Mouse (Mus musculus) liver, embryonic 14.5 days (tissue): ENCODE results near the gene Ccdc146. TPM values are rescaled to one million over a fixed set of nuclear protein-coding genes. Genes with fewer than 3 reads are reported as not detected.
"Not testable (repeated sequence)": the region's sequence is repeated elsewhere in the genome, so short reads cannot be mapped to it uniquely, and the experiment has no call there.

ENCODE experiments used
- ATAC-seq: fragments of 200-750 bp; cut with Nextera tagmentation; 2 replicates; pipeline ENCODE4 v1.8.0; 2017; ENCODE audit warnings: moderate number of reproducible peaks, mild to moderate bottlenecking, moderate library complexity; ENCODE audit not compliant: insufficient read depth
- DNase-seq, 3 experiments: peaks; one replicate each; pipeline ENCODE4 v3.0.0-alpha.2; 2012 to 2013; ENCODE audit warnings: low read depth in 3 of 3, low spot score in 3 of 3
- H3K27ac ChIP-seq: fragments of 300-500 bp; sonication (generic); 2 replicates; pipeline ENCODE4 v1.5.1; 2014; ENCODE audit warnings: moderate library complexity, mild to moderate bottlenecking, control low read depth, inconsistent platforms
- H3K27me3 ChIP-seq: fragments of 300-500 bp; sonication (generic); 2 replicates; pipeline ENCODE4 v1.6.1; 2014; ENCODE audit warnings: mild to moderate bottlenecking, low read length, moderate library complexity; ENCODE audit not compliant: control insufficient read depth, insufficient read depth
- H3K36me3 ChIP-seq: fragments of 300-500 bp; sonication (generic); replicated peaks from 2 replicates; pipeline ENCODE4 v1.6.1; 2014; ENCODE audit warnings: low read depth; ENCODE audit not compliant: control insufficient read depth, insufficient read depth
- H3K4me1 ChIP-seq, 2 experiments: fragments of 200-500 bp in 1 of 2; fragments of 300-500 bp in 1 of 2; sonication (generic) in 1 of 2; replicated peaks; 2 replicates each; pipeline ENCODE4 v1.6.1; 2012 to 2014; ENCODE audit warnings: antibody characterized with exemption in 1 of 2, inconsistent platforms in 1 of 2, low read length in 1 of 2; ENCODE audit not compliant: control insufficient read depth in 2 of 2, insufficient read depth in 2 of 2
- H3K4me2 ChIP-seq: fragments of 300-500 bp; sonication (generic); 2 replicates; pipeline ENCODE4 v1.6.1; 2014; ENCODE audit warnings: low read depth, mild to moderate bottlenecking, control low read depth, moderate library complexity
- H3K4me3 ChIP-seq, 2 experiments: fragments of 200-500 bp in 1 of 2; fragments of 300-500 bp in 1 of 2; sonication (generic) in 1 of 2; 2 replicates each; pipeline ENCODE4 v1.5.1; 2012 to 2014; ENCODE audit warnings: low read depth in 2 of 2, low read length in 2 of 2, mild to moderate bottlenecking in 2 of 2, control low read depth in 1 of 2, inconsistent platforms in 1 of 2, moderate library complexity in 1 of 2; ENCODE audit not compliant: insufficient read depth in 1 of 2
- H3K9ac ChIP-seq: fragments of 300-500 bp; sonication (generic); replicated peaks from 2 replicates; pipeline ENCODE4 v1.6.1; 2014; ENCODE audit warnings: mild to moderate bottlenecking, control low read depth, moderate library complexity
- H3K9me3 ChIP-seq: fragments of 300-500 bp; sonication (generic); 2 replicates; pipeline ENCODE4 v1.6.1; 2016; ENCODE audit warnings: low read length, mixed read lengths; ENCODE audit not compliant: control insufficient read depth
- CTCF ChIP-seq: IDR thresholded peaks from 2 replicates; pipeline ENCODE4 v1.5.1; 2016; ENCODE audit warnings: antibody characterized with exemption, low read depth, control low read depth
- EP300 ChIP-seq: IDR thresholded peaks from 2 replicates; pipeline ENCODE4 v1.6.1; 2016; ENCODE audit warnings: antibody characterized with exemption, low read depth
- WGBS: fragments of 180-500 bp; shearing (Covaris S2); extraction: QIAGEN DNeasy Blood & Tissue Kit; methylation state at CpG from one replicate; pipeline ENCODE4 v1.1.7; 2014; ENCODE audit not compliant: insufficient replicate concordance; 5-methylcytosine and 5-hydroxymethylcytosine counted together
- polyA plus RNA-seq, 2 experiments: library from polyadenylated mRNA; depleted of rRNA in 1 of 2; stranded (reverse) in 1 of 2; unstranded in 1 of 2; fragments of >200 nt; fragmentation: Nextera tagmentation in 1 of 2; extraction: Ambion mirVana in 1 of 2; gene quantifications; 2 replicates each; pipeline versions ENCODE4 v1.2.1 to v1.2.3; 2012 to 2014

Ccdc146 gene
- polyA plus RNA-seq, 2 experiments: 0.04 TPM; not detected in 1

DNA sequence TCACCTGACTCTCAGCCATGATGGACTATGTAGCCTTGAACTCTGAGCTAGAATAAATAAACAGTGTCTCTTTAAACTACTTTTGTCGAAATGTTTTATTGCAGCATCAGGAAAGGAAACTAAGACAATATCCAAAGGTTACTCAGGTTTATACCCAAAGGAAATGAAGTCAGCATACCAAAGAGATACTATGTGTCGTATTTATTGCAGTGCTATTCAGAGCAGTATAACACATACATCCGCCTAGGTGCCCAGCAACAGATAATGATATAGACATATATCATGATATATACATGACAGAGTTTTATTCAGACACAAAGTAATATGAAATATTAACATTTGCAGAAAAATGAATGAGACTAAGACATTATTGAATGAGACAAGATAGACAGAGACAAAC lies 61.1 kb downstream of the Ccdc146 start:
- Histone ChIP-seq H3K9me3 (no peaks in the 10 kb centered on the region), H3K4me1 (no peaks in the 10 kb centered on the region), H3K27me3 (no peaks in the 10 kb centered on the region), H3K27ac (no peak overlapping the region), H3K9ac (no peak overlapping the region), H3K36me3 (no peaks in the 10 kb centered on the region), H3K4me3 (no peak overlapping the region), H3K4me2 (no peak overlapping the region)
- no peak for DNase-seq
- TF ChIP-seq EP300 (no peak), CTCF (no peak)
- ATAC-seq: no peak
- 51% methylated on average over 3 of the region's 3 CpGs for WGBS

DNA sequence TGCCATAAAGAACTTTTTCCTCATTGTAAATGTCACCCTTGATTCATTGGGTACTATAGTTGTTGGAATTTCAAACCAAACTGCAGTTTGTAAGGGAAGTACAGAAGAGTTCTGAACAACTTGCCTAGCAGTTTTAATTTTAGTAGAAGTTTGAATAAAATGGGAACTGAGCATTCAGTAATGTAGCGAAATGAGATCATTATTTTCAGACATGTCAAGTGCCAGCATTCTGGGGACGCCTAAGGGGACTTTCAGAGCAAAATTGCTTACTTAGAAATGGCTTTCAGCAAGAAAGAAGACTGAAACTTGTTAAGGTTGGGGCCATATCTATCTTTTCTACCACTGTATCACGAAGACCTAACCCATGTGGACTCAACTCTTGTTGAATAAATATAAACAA lies 65.8 kb downstream of the Ccdc146 start:
- H3K4me3 ChIP-seq: no peak overlapping the region
- WGBS: 52% methylated on average over 3 of the region's 3 CpGs
- ATAC-seq: no peak
- H3K4me2 ChIP-seq: no peak overlapping the region
- H3K36me3 ChIP-seq: no peaks in the 10 kb centered on the region
- H3K27me3 ChIP-seq: no peaks in the 10 kb centered on the region
- no peak overlapping the region for H3K9ac ChIP-seq
- no peaks in the 10 kb centered on the region for H3K9me3 ChIP-seq
- TF ChIP-seq CTCF: no peak
- TF ChIP-seq EP300: no peak
- no peak overlapping the region for H3K27ac ChIP-seq
- peaks cover 0 to 3% of the 10 kb centered on the region in 2 experiments; a peak in 1 of 4 replicates for H3K4me1 ChIP-seq
- DNase-seq: no peak

DNA sequence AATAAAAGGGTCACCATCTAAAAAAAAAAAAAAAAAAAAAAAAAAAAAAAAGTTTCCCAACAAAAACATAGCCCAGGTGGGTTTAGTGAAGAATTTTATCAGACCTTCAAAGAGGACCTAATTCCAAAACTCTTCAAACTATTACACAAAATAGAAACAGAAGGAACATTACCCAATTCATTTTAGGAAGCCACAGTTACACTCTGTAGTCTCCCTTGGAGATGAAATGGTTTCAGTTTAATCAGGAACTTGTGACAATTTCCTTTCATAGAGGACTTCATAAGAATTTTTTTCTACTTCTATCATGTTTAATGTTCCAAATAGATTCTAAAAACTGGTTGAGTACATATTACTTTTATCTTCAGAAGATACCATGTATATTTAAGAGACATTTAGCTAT lies 72.8 kb downstream of the Ccdc146 start:
- Histone ChIP-seq H3K4me2 (no peak overlapping the region), H3K4me1 (peaks cover 0 to 3% of the 10 kb centered on the region in 2 experiments; a peak in 1 of 4 replicates), H3K9ac (no peak overlapping the region), H3K27ac (no peak overlapping the region), H3K36me3 (no peaks in the 10 kb centered on the region), H3K27me3 (no peaks in the 10 kb centered on the region), H3K9me3 (no peaks in the 10 kb centered on the region), H3K4me3 (no peak overlapping the region)
- DNase-seq (no peak), ATAC-seq (no peak)
- TF ChIP-seq EP300 (no peak), CTCF (no peak)

DNA sequence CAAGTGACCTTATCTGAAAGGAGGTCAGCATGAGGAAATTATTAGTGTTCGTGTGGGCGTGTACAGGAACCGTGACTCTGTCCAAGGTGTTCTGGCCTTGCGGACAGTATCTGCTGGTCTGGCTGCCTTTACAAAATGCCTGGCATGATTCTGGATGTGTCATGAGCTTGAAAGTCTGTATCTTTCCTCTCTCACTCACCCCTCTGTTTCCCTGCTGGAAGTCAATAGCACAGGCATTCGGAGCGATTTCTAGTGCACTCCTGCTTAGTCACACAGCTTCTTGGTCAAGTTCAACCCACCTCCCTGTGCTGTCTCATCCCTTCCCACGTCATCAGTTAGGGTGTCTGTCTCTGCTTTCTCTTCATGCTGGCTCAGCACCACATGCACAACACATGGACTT lies 76.1 kb downstream of the Ccdc146 start:
- ATAC-seq (no peak), DNase-seq (no peak)
- Histone ChIP-seq H3K4me2 (no peak overlapping the region), H3K4me1 (no peaks in the 10 kb centered on the region), H3K9me3 (no peaks in the 10 kb centered on the region), H3K27me3 (no peaks in the 10 kb centered on the region), H3K4me3 (no peak overlapping the region), H3K36me3 (no peaks in the 10 kb centered on the region), H3K9ac (no peak overlapping the region), H3K27ac (no peak overlapping the region)
- WGBS: 64% methylated on average over 7 of the region's 7 CpGs
- TF ChIP-seq CTCF (no peak), EP300 (no peak)

DNA sequence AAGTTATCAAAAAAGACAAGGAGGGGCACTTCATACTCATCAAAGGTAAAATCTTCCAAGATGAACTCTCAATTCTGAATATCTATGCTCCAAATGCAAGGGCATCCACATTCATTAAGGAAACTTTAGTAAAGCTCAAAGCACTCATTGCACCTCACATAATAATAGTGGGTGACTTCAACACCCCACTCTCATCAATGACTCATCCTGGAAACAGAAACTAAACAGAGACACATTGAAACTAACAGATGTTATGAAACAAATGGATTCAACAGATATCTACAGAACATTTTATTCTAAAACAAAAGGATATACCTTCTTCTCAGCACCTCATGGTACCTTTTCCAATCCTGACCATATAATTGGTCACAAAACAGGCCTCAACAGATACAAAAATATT lies 82.2 kb downstream of the Ccdc146 start:
- not testable (repeated sequence) for H3K27ac ChIP-seq, H3K9me3 ChIP-seq, H3K36me3 ChIP-seq, H3K27me3 ChIP-seq, DNase-seq, H3K4me3 ChIP-seq, H3K4me1 ChIP-seq, H3K4me2 ChIP-seq, ATAC-seq, H3K9ac ChIP-seq

DNA sequence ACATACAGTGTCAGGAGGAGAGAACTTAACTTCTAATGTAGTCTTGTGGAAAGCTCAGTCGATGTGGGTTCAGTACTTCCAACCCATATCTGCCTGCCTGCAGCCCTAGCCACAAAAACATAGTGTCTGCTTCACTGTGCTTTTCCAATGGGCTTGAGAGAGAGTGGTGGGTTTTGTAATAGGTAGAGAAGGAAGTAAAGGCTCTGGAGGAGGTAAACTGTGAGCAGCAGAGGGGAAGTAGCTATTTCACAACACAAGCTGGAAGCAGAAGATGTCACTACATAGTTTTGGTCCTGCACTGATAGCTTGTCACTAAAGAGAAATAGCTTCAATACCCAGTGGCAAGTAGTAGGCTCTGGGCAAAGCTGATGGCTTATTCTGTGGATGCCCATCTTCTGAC lies 92.4 kb downstream of the Ccdc146 start:
- H3K9me3 ChIP-seq: no peaks in the 10 kb centered on the region
- WGBS: 11% methylated on average over 1 of the region's 1 CpGs
- no peaks in the 10 kb centered on the region for H3K27me3 ChIP-seq
- no peak overlapping the region for H3K4me3 ChIP-seq
- 0 out of 4 replicates have a peak, but pooled peaks cover 0 to 1% of the 10 kb centered on the region in 2 experiments for H3K4me1 ChIP-seq
- no peak overlapping the region for H3K9ac ChIP-seq
- H3K4me2 ChIP-seq: no peak overlapping the region
- DNase-seq (no peak), ATAC-seq (no peak)
- H3K27ac ChIP-seq: no peak overlapping the region
- TF ChIP-seq EP300: no peak
- TF ChIP-seq CTCF: no peak
- no peaks in the 10 kb centered on the region for H3K36me3 ChIP-seq
